Mouse (Mus musculus) R1 (cell line): ENCODE data around the gene Lrrc42.

Source experiments
- DNase-seq: peaks from one replicate; pipeline ENCODE4 v3.0.0-alpha.2; 2018; ENCODE audit warnings: low read depth, low spot score

The Lrrc42 gene

DNA sequence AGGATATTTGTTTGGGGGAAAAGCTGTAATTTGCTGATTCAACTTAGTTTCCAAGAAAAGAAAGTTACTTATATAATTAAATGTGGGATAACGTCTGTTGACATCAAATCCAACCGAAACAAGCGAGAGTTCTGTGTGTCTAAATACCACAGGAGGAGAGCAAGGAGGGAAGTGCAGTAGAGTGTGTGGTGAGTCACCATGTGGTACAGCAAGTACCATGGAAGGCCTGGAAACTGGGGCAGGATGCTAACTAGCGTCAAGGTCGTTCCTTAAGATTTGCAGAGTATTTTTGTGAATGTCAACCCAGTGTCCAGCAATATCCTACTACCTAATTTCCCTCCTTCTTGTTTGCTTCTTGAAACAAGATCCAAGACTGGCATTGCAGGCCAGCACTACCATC is 55.3 kb downstream of the Lrrc42 start:
- DNase-seq, result no peak

- DNase-seq, result no peak
Measured at GRCm38 (mm10) chr4:107196454-107196853, 56.9 kb downstream of the Lrrc42 start.

DNA sequence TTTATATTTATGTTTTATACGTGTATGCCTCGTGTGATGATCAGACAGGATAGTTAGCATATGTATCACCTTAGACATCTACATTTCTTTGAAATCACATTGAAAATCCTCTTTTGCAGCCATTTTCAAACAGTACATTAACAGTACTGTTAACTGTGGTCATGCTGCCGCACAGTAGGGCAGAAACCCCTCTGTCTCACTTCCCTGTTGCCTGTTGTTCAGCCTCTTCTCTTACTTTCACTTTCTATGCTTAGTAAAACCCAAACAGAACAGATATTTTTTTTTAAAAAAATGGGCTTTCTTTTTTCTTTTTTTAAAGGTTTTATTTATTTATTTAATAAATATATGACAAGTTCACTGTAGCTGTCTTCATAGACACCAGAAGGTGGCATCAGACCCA is 59.5 kb downstream of the Lrrc42 start:
- DNase-seq, result no peak

GRCm38 (mm10) chr4:107185703-107186102 is 67.6 kb downstream of the Lrrc42 start:
- no peak for DNase-seq
